Mouse (Mus musculus): Measurements from ENCODE around the gene Usp17la.

DNA sequence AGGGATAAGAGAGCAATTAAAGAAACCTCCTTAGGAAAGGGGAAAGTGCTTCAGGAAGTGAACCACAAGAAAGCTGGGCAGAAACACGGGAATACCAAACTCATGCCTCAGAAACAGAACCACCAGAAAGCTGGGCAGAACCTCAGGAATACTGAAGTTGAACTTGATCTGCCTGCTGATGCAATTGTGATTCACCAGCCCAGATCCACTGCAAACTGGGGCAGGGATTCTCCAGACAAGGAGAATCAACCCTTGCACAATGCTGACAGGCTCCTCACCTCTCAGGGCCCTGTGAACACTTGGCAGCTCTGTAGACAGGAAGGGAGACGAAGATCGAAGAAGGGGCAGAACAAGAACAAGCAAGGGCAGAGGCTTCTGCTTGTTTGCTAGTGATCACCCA is 4.6 kb downstream of the Usp17la start:
- TF ChIP-seq POLR2A (IDR thresholded peaks at IDR 0.05; ENCODE audit: insufficient read depth, low read depth, low read length): no peak
- TF ChIP-seq CTCF (IDR thresholded peaks at IDR 0.05; ENCODE audit: insufficient read depth, low read depth, low read length): no peak
